Mouse (Mus musculus) midbrain, embryonic 16.5 days (tissue): ENCODE results near the gene Raver2. TPM values are rescaled to one million over a fixed set of nuclear protein-coding genes. Genes with fewer than 3 reads are reported as not detected.

Experiments
- ATAC-seq: fragments of 200-750 bp; cut with Nextera tagmentation; 2 replicates; pipeline ENCODE4 v1.8.0; 2017; ENCODE audit warnings: moderate TSS enrichment
- H3K27ac ChIP-seq: fragments of 300-500 bp; sonication (generic); 2 replicates; pipeline ENCODE4 v1.5.1; 2014; ENCODE audit warnings: mild to moderate bottlenecking, low read length, mixed read lengths
- H3K27me3 ChIP-seq: fragments of 300-500 bp; sonication (generic); 2 replicates; pipeline ENCODE4 v1.6.1; 2014; ENCODE audit warnings: low read depth, low read length, mixed read lengths; ENCODE audit not compliant: control insufficient read depth, insufficient read depth
- H3K36me3 ChIP-seq: fragments of 300-500 bp; sonication (generic); 2 replicates; pipeline ENCODE4 v1.6.1; 2014; ENCODE audit warnings: mild to moderate bottlenecking, low read length, moderate library complexity, mixed read lengths; ENCODE audit not compliant: control insufficient read depth, insufficient read depth
- H3K4me1 ChIP-seq: fragments of 300-500 bp; sonication (generic); 2 replicates; pipeline ENCODE4 v1.6.1; 2014; ENCODE audit warnings: mild to moderate bottlenecking, low read length, mixed read lengths; ENCODE audit not compliant: control insufficient read depth, insufficient read depth
- H3K4me2 ChIP-seq: fragments of 300-500 bp; sonication (generic); 2 replicates; pipeline ENCODE4 v1.6.1; 2014; ENCODE audit warnings: mild to moderate bottlenecking, low read length, mixed read lengths
- H3K4me3 ChIP-seq: fragments of 300-500 bp; sonication (generic); 2 replicates; pipeline ENCODE4 v1.5.1; 2014; ENCODE audit warnings: low read depth, mild to moderate bottlenecking, low read length, moderate library complexity, mixed read lengths
- H3K9ac ChIP-seq: fragments of 300-500 bp; sonication (generic); 2 replicates; pipeline ENCODE4 v1.6.1; 2014; ENCODE audit warnings: low read depth, low read length, mixed read lengths
- H3K9me3 ChIP-seq: fragments of 300-500 bp; sonication (generic); replicated peaks from 2 replicates; pipeline ENCODE4 v1.6.1; 2014; ENCODE audit warnings: mild to moderate bottlenecking, low read length, mixed read lengths; ENCODE audit not compliant: control insufficient read depth, poor library complexity, severe bottlenecking
- WGBS: fragments of 180-500 bp; shearing (Covaris S2); extraction: QIAGEN DNeasy Blood & Tissue Kit; methylation state at CpG from one replicate; pipeline ENCODE4 v1.1.7; 2014; 5-methylcytosine and 5-hydroxymethylcytosine counted together
- polyA plus RNA-seq: library from polyadenylated mRNA; unstranded; fragments of >200 nt; fragmentation: Nextera tagmentation; extraction: Ambion mirVana; gene quantifications from 2 replicates; pipeline ENCODE4 v1.2.1, GENCODE M21; 2015

The Raver2 gene
- polyA plus RNA-seq, 1 experiment from 2014 or later: 4.6 TPM

- H3K27me3 ChIP-seq: no peaks in the 10 kb centered on the region
- H3K9ac ChIP-seq: no peak overlapping the region
- no peaks in the 10 kb centered on the region for H3K4me1 ChIP-seq
- no peak for ATAC-seq
- no peak overlapping the region for H3K4me2 ChIP-seq
- H3K36me3 ChIP-seq: no peaks in the 10 kb centered on the region
- H3K4me3 ChIP-seq: no peak overlapping the region
- no peaks in the 10 kb centered on the region for H3K9me3 ChIP-seq
- no peak overlapping the region for H3K27ac ChIP-seq
These were observed 24.6 kb upstream of the Raver2 start for GRCm38 (mm10) chr4:101044149-101044548.

- no peak overlapping the region for H3K4me3 ChIP-seq
- no peak overlapping the region for H3K27ac ChIP-seq
- H3K9me3 ChIP-seq: no peaks in the 10 kb centered on the region
- H3K27me3 ChIP-seq: no peaks in the 10 kb centered on the region
- no peak overlapping the region for H3K9ac ChIP-seq
- 81% methylated on average over 4 of the region's 4 CpGs for WGBS
- no peak for ATAC-seq
- H3K4me2 ChIP-seq: no peak overlapping the region
- H3K4me1 ChIP-seq: no peaks in the 10 kb centered on the region
- no peaks in the 10 kb centered on the region for H3K36me3 ChIP-seq
These were observed 22.2 kb upstream of the Raver2 start for GRCm38 (mm10) chr4:101046576-101046975.

GRCm38 (mm10) chr4:101062146-101062545 is 6.6 kb upstream of the Raver2 start:
- Histone ChIP-seq H3K27ac (no peak overlapping the region), H3K4me2 (no peak overlapping the region), H3K9ac (no peak overlapping the region), H3K4me1 (no peaks in the 10 kb centered on the region), H3K27me3 (no peaks in the 10 kb centered on the region), H3K36me3 (no peaks in the 10 kb centered on the region), H3K9me3 (no peaks in the 10 kb centered on the region), H3K4me3 (no peak overlapping the region)
- 70% methylated on average over 2 of the region's 2 CpGs for WGBS
- no peak for ATAC-seq

- H3K4me3 ChIP-seq: no peak overlapping the region
- H3K36me3 ChIP-seq: no peaks in the 10 kb centered on the region
- no peaks in the 10 kb centered on the region for H3K4me1 ChIP-seq
- H3K27me3 ChIP-seq: no peaks in the 10 kb centered on the region
- no peaks in the 10 kb centered on the region for H3K9me3 ChIP-seq
- 56% methylated on average over 5 of the region's 5 CpGs for WGBS
- no peak overlapping the region for H3K9ac ChIP-seq
- no peak overlapping the region for H3K27ac ChIP-seq
- ATAC-seq: no peak
- H3K4me2 ChIP-seq: no peak overlapping the region
These were observed 2.4 kb upstream of the Raver2 start for GRCm38 (mm10) chr4:101066401-101066800.

- Histone ChIP-seq H3K27me3 (no peaks in the 10 kb centered on the region), H3K4me2 (peak overlapping the region; percentile 83), H3K4me3 (peak overlapping the region; percentile 69), H3K36me3 (no peaks in the 10 kb centered on the region), H3K9me3 (no peaks in the 10 kb centered on the region), H3K9ac (peak overlapping the region; percentile 78), H3K27ac (no peak overlapping the region), H3K4me1 (no peaks in the 10 kb centered on the region)
- peak; percentile 74 for ATAC-seq
- under 1% methylated on average over 55 of the region's 55 CpGs for WGBS
These were observed 580 bp downstream of the Raver2 start for GRCm38 (mm10) chr4:101069154-101069971.

GRCm38 (mm10) chr4:101071570-101071969 is 2.8 kb downstream of the Raver2 start:
- Histone ChIP-seq H3K9ac (no peak overlapping the region), H3K4me1 (no peaks in the 10 kb centered on the region), H3K27me3 (no peaks in the 10 kb centered on the region), H3K4me2 (no peak overlapping the region), H3K36me3 (no peaks in the 10 kb centered on the region), H3K27ac (no peak overlapping the region), H3K9me3 (no peaks in the 10 kb centered on the region), H3K4me3 (no peak overlapping the region)
- WGBS: 89% methylated on average over 4 of the region's 4 CpGs
- ATAC-seq: no peak

- no peak overlapping the region for H3K4me2 ChIP-seq
These were observed 7.6 kb downstream of the Raver2 start for GRCm38 (mm10) chr4:101076425-101076824.

GRCm38 (mm10) chr4:101080016-101080415 is 11.2 kb downstream of the Raver2 start:
- H3K36me3 ChIP-seq: no peaks in the 10 kb centered on the region
- H3K9me3 ChIP-seq: no peaks in the 10 kb centered on the region
- H3K4me1 ChIP-seq: peaks cover 6% of the 10 kb centered on the region; the same call in 1 of the 2 replicates
- WGBS: 84% methylated on average over 3 of the region's 3 CpGs
- peaks cover 5% of the 10 kb centered on the region; the same call in 1 of the 2 replicates for H3K27me3 ChIP-seq
- no peak overlapping the region for H3K4me3 ChIP-seq
- H3K9ac ChIP-seq: no peak overlapping the region
- H3K4me2 ChIP-seq: no peak overlapping the region
- ATAC-seq: no peak
- no peak overlapping the region for H3K27ac ChIP-seq

More at GRCm38 (mm10) chr4:101076425-101076824, 7.6 kb downstream of the Raver2 start:
- WGBS: 16% methylated on average over 3 of the region's 3 CpGs
- Histone ChIP-seq H3K9me3 (no peaks in the 10 kb centered on the region), H3K9ac (no peak overlapping the region), H3K36me3 (no peaks in the 10 kb centered on the region), H3K4me3 (no peak overlapping the region), H3K4me1 (no peaks in the 10 kb centered on the region), H3K27me3 (peaks cover 5% of the 10 kb centered on the region; the same call in 1 of the 2 replicates), H3K27ac (no peak overlapping the region)
- ATAC-seq: no peak

GRCm38 (mm10) chr4:101082176-101082888 is 13.5 kb downstream of the Raver2 start:
- Histone ChIP-seq H3K9ac (no peak overlapping the region), H3K4me2 (peak overlapping the region; percentile 1; the same call in 1 of the 2 replicates), H3K27ac (no peak overlapping the region), H3K9me3 (no peaks in the 10 kb centered on the region), H3K4me3 (no peak overlapping the region), H3K36me3 (no peaks in the 10 kb centered on the region), H3K27me3 (peaks cover 5% of the 10 kb centered on the region; the same call in 1 of the 2 replicates), H3K4me1 (peaks cover 6% of the 10 kb centered on the region; the same call in 1 of the 2 replicates)
- WGBS: 9% methylated on average over 17 of the region's 17 CpGs
- ATAC-seq: no peak
